Mouse (Mus musculus): Measurements from ENCODE around the gene Aim2. TPM values are rescaled to one million over a fixed set of nuclear protein-coding genes. Genes with fewer than 3 reads are reported as not detected.

The Aim2 gene
- total RNA-seq (2023) = 46.2 TPM

DNA sequence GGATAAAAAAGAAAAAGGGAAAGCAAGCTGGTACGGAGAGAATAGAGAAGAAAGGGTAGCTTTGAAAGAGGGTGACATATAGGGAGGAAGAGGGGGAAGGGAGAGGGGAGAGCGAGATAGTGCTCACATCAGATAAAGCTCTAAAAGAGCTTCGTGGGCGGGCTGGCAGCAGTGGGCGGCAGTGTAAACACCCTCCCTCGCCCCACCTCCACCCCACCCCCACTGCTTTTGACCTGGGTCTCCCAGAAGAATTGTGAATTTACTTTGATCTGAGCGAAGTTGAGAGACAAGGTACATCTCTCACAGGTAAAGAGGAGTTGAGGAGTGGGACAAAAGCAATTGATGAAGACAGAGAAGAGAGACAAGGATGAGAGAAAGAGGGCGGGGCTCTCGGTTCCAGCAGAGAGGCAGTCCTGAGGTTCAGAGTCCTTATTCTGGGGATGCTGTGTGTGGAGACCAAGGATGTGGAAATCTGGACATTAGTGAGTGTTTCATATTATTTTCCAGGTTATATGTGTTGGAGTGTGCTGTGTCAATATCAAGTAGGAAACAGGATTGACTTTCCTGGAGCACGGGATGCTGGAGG is at the start of gene Aim2:
TSS of gene Aim2 (plus strand) at position 508 of the 586 bp plus-strand sequence.

DNA sequence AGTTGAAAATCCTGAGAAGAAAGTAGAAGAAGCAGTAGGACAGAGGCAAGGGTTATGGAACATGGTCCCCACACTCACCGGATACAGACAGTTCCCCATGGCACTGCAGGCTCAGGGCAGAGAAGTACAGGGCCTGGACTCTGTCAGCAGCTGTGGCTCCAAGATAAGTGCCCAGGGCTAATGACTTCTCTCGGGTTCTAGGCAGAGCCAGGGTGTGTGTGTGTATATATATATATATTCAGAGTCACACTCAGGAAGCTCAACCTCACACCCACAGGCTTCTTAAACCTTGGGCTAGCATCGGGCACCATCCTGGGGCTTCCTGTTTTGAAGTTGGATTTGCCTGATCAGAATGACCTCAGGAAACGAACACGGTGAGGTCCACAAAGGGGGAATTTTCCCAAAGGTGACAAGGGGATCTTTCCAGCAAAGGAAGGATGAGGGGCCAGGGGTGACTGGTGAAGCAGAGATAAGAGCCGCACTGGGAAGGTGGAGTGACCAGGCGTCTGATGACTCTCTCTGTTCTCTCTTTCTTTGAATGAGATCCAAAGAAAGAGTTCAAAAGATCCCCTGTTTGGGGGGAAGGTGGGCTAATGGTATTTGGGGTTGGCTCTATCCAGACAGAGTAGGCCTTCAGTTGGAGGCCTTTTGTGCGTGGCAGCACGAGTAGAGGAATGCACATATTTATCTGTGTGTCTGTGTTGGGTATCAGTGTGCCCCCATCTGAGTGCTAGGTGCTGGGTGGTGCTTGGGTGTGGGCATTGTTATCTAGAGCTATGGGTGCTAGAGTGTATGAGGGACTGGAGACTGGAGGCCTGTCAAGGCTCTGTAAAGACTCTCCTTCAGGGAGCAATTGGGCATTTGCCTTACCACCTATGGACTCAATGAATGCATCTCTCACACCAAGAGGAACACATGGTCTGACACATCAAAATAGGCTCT is 17.1 kb upstream of the Aim2 start, which contains the start of gene Ackr1:
TSS of gene Ackr1 (minus strand) at position 439 of the 942 bp plus-strand sequence.

GRCm38 (mm10) chr1:173367356-173368046 is 16.8 kb downstream of the Aim2 start, which contains the start of gene Cadm3:
Gene Cadm3, minus strand, starts transcription at chr1:173367695.

GRCm38 (mm10) chr1:173490812-173491480 is 140.3 kb downstream of the Aim2 start, which contains the start of gene Ifi206:
Gene Ifi206, minus strand, starts transcription at chr1:173491041.

Other genes with a start within 250 kb of the Aim2 start
- not detected for gene Olfr1408, start 213.5 kb upstream of the Aim2 start, total RNA-seq (2023)
- gene Olfr1406, start 160.2 kb upstream of the Aim2 start, total RNA-seq (2023) = not detected
- not detected for gene Olfr218, start 153.1 kb upstream of the Aim2 start, total RNA-seq (2023)
- not detected for gene Olfr1404, start 138.5 kb upstream of the Aim2 start, total RNA-seq (2023)
- gene Fcer1a, start 123.7 kb upstream of the Aim2 start, total RNA-seq (2023) = not detected
- gene Olfr418, start 84.9 kb upstream of the Aim2 start, total RNA-seq (2023) = not detected
- not detected for gene Mptx2, start 73.1 kb upstream of the Aim2 start, total RNA-seq (2023)
- not detected for gene Ackr1, start 17.1 kb upstream of the Aim2 start, total RNA-seq (2023)
- 0.62 TPM for gene Cadm3, start 16.8 kb downstream of the Aim2 start, total RNA-seq (2023)
- 108 TPM for gene Ifi206, start 140.2 kb downstream of the Aim2 start, total RNA-seq (2023)
- gene Ifi214, start 185.1 kb downstream of the Aim2 start, total RNA-seq (2023) = 28.9 TPM
- gene Ifi213, start 248.4 kb downstream of the Aim2 start, total RNA-seq (2023) = 138 TPM

Data from CD4-positive naive resting alpha-beta T cell, adult 57 days (primary cell).